Mouse (Mus musculus) erythroblast, adult 5-6 weeks (primary cell): ENCODE results near the gene Gh. TPM values are rescaled to one million over a fixed set of nuclear protein-coding genes. Genes with fewer than 3 reads are reported as not detected.

Experiments
- ATAC-seq: replicated peaks from 2 replicates; pipeline ENCODE4 v1.8.0; 2016; ENCODE audit warnings: moderate number of reproducible peaks, mild to moderate bottlenecking, moderate TSS enrichment, inconsistent platforms; ENCODE audit not compliant: poor library complexity, low FRiP score, severe bottlenecking
- total RNA-seq, 2 experiments: library from RNA; stranded (forward) in 1 of 2; stranded (reverse) in 1 of 2; fragments of 150-400 nt in 1 of 2; fragments of 200-764, 138-1000 nt in 1 of 2; gene quantifications; 2 replicates each; pipeline versions ENCODE4 v1.2.3 to v1.2.4; 2015 to 2017; ENCODE audit warnings: low replicate concordance in 2 of 2

The Gh gene
- total RNA-seq, 2 experiments from 2014 or later, result not detected

GRCm38 (mm10) chr11:106314333-106314812, 12.7 kb upstream of the Gh start, which contains the start of gene Cd79b:
Cd79b (minus strand) TSS chr11:106314762.
- no peak for ATAC-seq

GRCm38 (mm10) chr11:106313533-106313932, 11.9 kb upstream of the Gh start:
- no peak for ATAC-seq

DNA sequence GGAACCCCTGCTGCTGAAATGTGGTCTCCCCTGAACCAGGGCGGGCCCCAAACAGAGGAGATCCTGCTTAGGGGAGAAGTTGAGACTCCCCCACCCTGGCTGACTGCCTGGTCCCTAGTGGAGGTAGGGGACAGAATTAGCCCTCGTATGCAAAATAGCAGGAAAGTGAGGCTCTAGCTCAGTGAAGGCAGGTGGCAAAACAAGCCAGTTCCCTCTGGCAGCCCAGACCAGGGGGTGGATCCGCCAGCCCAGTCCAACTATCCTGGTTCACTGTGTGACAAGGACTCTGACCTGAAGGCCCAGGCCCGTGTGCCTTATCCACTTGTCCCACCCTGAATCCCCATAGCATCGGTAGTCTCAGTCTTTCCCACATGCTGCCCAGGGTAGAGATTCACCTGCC, 8.5 kb upstream of the Gh start:
- ATAC-seq, result no peak

GRCm38 (mm10) chr11:106308162-106308561, 6.5 kb upstream of the Gh start:
- no peak for ATAC-seq

GRCm38 (mm10) chr11:106307432-106307831, 5.8 kb upstream of the Gh start:
- no peak for ATAC-seq

GRCm38 (mm10) chr11:106306758-106307157, 5.1 kb upstream of the Gh start:
- ATAC-seq, result no peak

GRCm38 (mm10) chr11:106306065-106306385, 4.4 kb upstream of the Gh start:
- ATAC-seq, result no peak

- ATAC-seq, result no peak
Observed at GRCm38 (mm10) chr11:106305348-106306064, 3.8 kb upstream of the Gh start.

GRCm38 (mm10) chr11:106302634-106303033, 969 bp upstream of the Gh start:
- ATAC-seq, result peak; percentile 82

DNA sequence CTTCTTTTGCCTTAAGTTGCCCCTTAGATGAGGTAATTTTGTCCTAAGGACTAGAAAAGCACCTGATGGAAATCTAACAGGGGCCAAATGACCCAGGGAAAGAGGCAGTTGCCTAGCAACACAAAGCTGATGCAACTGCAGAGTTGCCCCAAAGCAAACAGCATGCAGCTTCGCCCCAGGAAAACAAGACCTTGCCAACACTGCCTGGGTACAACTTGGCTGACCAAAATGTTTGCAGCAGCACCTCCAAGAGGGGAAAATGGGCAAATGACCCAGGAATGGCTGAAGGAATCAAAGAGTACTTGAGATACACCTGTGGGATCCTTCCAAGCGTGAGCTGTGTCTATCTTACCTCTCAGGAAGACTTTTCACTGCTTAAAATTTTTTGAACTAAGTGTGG, 9.8 kb downstream of the Gh start:
- ATAC-seq, result no peak

DNA sequence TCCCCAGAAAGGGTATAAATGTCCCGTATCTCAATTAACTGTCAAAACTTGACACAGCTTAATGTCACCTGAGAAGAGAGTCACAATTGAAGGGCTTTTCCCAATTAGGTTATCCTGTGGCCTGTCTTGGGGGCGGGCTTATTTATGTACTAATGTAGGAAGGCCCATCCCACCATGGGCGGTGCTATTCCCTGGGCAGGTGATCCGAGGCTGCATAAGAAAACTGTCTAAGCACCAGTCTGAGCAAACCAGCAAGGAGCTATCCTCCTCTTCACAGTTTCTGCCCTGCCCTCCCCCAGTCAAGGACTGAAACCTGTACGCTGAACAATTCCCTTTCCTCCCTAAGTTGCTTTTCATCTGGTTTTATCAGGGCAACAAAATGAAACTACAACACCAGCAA, 11.3 kb downstream of the Gh start:
- no peak for ATAC-seq

GRCm38 (mm10) chr11:106289369-106289768, 12.3 kb downstream of the Gh start:
- no peak for ATAC-seq

GRCm38 (mm10) chr11:106286987-106287386, 14.7 kb downstream of the Gh start:
- ATAC-seq, result no peak

DNA sequence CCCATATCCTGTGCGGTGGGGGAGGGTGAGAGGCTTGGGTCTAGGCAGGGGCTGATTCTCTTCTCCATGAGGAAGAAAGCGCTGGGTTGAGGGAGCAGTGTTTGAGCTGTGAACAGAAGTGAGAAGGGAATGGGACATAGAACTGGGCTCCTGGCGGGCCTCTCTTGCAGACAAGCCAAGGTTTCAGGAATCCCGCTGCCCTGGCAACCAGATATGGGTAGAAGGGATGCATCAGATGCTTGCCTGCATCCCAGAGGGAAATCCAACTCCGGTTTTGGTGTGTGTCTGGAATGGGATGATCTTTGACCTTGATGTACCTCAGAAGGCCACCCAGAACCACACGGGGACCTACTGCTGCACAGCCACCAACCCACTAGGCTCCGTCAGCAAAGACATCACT, 15.5 kb downstream of the Gh start:
- ATAC-seq, result no peak

DNA sequence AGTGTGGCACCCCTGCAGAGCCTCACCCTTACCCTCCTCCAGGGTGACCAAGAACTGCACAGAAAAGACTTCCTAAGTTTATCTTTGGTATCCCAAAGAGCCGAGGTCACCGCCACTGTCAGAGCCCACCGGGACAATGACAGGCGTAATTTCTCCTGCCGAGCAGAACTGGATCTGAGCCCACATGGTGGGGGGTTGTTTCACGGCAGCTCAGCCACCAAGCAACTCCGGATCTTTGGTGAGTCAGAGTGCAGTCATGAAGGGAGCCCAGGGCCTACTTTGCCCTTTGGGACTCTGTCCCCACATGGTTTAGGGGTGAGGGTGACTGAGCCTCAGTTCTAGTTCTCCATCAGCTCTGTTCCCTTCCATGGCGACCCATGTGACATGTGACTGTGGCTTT, 17.5 kb downstream of the Gh start:
- ATAC-seq, result no peak

- no peak for ATAC-seq
Observed at GRCm38 (mm10) chr11:106283371-106283770, 18.3 kb downstream of the Gh start.

DNA sequence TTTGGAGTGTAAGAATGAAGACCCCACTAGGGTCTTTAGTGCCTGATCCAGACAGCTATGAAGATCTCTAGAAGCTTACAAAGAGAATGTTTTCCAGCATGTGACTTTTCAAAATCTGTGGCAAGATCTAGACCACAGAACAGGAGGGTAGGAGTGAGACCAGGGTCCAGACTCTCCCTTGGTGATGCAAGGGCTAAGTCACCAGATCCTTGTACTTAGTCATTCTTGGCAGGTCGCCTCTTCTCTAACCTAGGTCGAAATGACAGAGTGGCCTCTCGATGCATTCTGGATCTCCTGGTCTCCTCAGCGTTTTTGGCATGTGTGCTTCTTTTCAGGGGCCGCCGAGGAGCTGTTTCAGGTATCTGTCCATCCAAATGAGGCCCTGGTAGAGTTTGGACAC, 19.2 kb downstream of the Gh start:
- no peak for ATAC-seq

GRCm38 (mm10) chr11:106276454-106276853, 25.2 kb downstream of the Gh start, which contains the start of gene Tcam1:
Tcam1 (plus strand) TSS chr11:106276672.
- ATAC-seq, result peak; percentile 54

- ATAC-seq, result no peak
Observed at GRCm38 (mm10) chr11:106274971-106275411, 26.7 kb downstream of the Gh start.

DNA sequence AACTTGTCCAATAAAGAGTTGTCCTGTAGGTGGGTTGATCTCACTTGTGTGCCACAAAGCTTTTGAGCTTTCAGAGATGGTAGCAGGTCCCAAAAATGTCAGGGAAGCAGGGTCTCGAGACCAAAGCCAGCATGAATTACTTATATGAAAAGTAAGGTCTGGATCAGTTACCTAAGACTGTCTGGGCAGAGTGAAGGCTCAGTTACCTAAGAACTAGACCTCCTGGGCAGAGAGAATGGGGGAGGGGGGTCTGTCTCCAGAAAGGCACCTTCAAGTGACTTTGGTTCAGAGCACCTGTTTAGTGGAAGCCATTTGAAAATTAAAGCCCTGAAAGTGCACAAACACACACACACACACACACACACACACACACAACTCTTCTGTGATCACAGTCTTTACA, 27.3 kb downstream of the Gh start:
- no peak for ATAC-seq

DNA sequence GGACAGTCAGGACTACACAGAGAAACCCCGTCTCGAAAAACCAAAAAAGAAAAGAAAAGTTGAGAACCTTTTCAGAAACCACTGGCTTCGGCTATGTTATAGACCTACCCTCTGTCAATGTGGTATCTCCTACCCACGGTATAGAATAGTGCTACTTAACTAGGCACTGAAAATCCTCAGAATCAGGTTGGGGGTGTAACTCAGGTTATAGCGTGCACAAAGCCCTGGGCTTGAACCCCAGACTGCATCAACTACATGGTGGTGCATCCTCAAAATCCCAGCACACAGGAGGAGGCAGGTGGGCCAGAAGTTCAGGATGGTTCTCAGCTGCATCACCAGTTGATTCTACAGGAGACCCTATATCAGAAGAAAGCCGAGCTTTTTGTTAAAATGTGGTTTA, 27.9 kb downstream of the Gh start:
- no peak for ATAC-seq

DNA sequence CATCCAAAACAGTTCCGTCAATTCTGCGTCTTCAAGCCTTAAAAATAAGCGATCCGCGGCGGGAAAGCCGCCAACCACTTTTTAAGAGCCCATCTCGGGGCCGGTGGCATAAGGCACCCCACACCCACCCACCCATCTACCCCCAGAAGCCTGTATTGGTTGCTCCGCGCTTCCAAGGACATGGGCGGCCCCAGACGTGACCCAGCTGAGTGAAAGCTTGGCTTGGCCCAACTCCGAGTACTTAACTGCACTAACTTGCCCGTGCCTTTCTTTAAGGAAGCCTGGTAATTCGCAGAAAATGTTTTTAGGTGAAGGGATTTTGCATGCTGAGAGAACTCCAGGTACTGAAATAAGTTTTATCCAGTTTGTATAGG, 28.4 kb downstream of the Gh start:
- ATAC-seq, result no peak
